ENCODE assay signal across 16 mouse cellular contexts in genomic region chr8:36014862-36015261, GRCm38 (mm10).
DNase-seq lines count a peak whose midpoint lies in the region; ATAC-seq and TF ChIP-seq lines count a peak whose summit lies in the region.
"Had no signal": no experiment of that assay in that cellular context is flagged by ENCODE, and none has a peak within 500 bp of the region (broad histone marks: within the 10 kb centered on the region; RNA-seq: fewer than 3 reads in every experiment).

No protein-coding gene starts in this region.

- TF ChIP-seq CTCF in kidney, adult 2 months (conservative IDR thresholded peaks at IDR 0.05; ENCODE audit: insufficient read depth, insufficient read length, low read depth, low read length), result no peak

- H3K4me1 ChIP-seq in kidney, adult 2 months (ENCODE audit: control insufficient read depth, insufficient read depth, low read length), result peaks cover 6% of the 10 kb centered on the region; the same call in 1 of the 2 replicates
- peaks cover 41% of the 10 kb centered on the region for H3K4me1 ChIP-seq in midbrain, embryonic 13.5 days (replicated peaks)
- no peaks in the 10 kb centered on the region for H3K4me1 ChIP-seq in midbrain, embryonic 11.5 days (ENCODE audit: control insufficient read depth, insufficient read depth, low read length)
- peaks cover 34% of the 10 kb centered on the region for H3K4me1 ChIP-seq in forebrain, embryonic 14.5 days (ENCODE audit: control insufficient read depth, insufficient read depth, low read length)
- H3K4me1 ChIP-seq in midbrain, embryonic 15.5 days, result peaks cover 31% of the 10 kb centered on the region
- H3K4me1 ChIP-seq: limb, embryonic 15.5 days had no signal

- H3K4me2 ChIP-seq in midbrain, embryonic 13.5 days (replicated peaks), result no peak overlapping the region
- no peak overlapping the region for H3K4me2 ChIP-seq in midbrain, embryonic 11.5 days
- no peak overlapping the region for H3K4me2 ChIP-seq in forebrain, embryonic 14.5 days (ENCODE audit: low read length)
- no peak overlapping the region for H3K4me2 ChIP-seq in midbrain, embryonic 15.5 days
- H3K4me2 ChIP-seq: limb, embryonic 15.5 days; lung, embryonic 15.5 days; neural tube, embryonic 12.5 days had no signal

- no peak for ATAC-seq in midbrain, embryonic 13.5 days
- ATAC-seq in midbrain, embryonic 11.5 days (ENCODE audit: low FRiP score), result no peak
- peak; percentile 78 for ATAC-seq in forebrain, embryonic 14.5 days
- ATAC-seq in midbrain, embryonic 15.5 days (replicated peaks), result peak; percentile 15; the same call in 1 of the 2 replicates
- ATAC-seq: Patski had no signal

- H3K27ac ChIP-seq in kidney, adult 2 months (ENCODE audit: insufficient read depth, low read depth, low read length), result no peak overlapping the region
- peak overlapping the region; percentile 47; the same call in 1 of the 2 replicates for H3K27ac ChIP-seq in midbrain, embryonic 13.5 days
- no peak overlapping the region for H3K27ac ChIP-seq in midbrain, embryonic 11.5 days (ENCODE audit: low read depth, low read length)
- peak overlapping the region; percentile 35; the same call in 1 of the 2 replicates for H3K27ac ChIP-seq in forebrain, embryonic 14.5 days (ENCODE audit: low read depth, low read length)
- H3K27ac ChIP-seq in midbrain, embryonic 15.5 days, result peak overlapping the region; percentile 56
- H3K27ac ChIP-seq: limb, embryonic 15.5 days; lung, embryonic 15.5 days; neural tube, embryonic 12.5 days had no signal

- WGBS in kidney, adult 2 months, result 44% methylated on average over 8 of the region's 8 CpGs
- 60% methylated on average over 8 of the region's 8 CpGs for WGBS in midbrain, embryonic 13.5 days
- 80% methylated on average over 8 of the region's 8 CpGs for WGBS in midbrain, embryonic 11.5 days
- WGBS in forebrain, embryonic 14.5 days, result 21% methylated on average over 8 of the region's 8 CpGs
- WGBS in midbrain, embryonic 15.5 days, result 36% methylated on average over 8 of the region's 8 CpGs

- DNase-seq in kidney, adult 2 months, result peak; percentile 74
- DNase-seq in kidney, postnatal 10 days, result no peak
- DNase-seq in midbrain, embryonic 11.5 days (ENCODE audit: low spot score, missing footprints), result no peak
- DNase-seq in forebrain, embryonic 14.5 days (ENCODE audit: low spot score), result peak; percentile 94
- no peak for DNase-seq in adrenal gland, adult 2 months
- DNase-seq in lung, postnatal 14 days, result no peak
- DNase-seq: right cerebral cortex, postnatal 14 days; thymus, postnatal 14 days had no signal

- no peak for TF ChIP-seq POLR2A in kidney, adult 2 months (IDR thresholded peaks at IDR 0.05; ENCODE audit: low read depth, low read length)

- H3K36me3 ChIP-seq in kidney, adult 2 months (ENCODE audit: control insufficient read depth, insufficient read depth, low read length), result no peaks in the 10 kb centered on the region
- no peaks in the 10 kb centered on the region for H3K36me3 ChIP-seq in midbrain, embryonic 13.5 days
- H3K36me3 ChIP-seq in midbrain, embryonic 11.5 days (ENCODE audit: control insufficient read depth, insufficient read depth, low read length), result no peaks in the 10 kb centered on the region
- H3K36me3 ChIP-seq in forebrain, embryonic 14.5 days (ENCODE audit: control insufficient read depth, insufficient read depth, low read length), result no peaks in the 10 kb centered on the region
- no peaks in the 10 kb centered on the region for H3K36me3 ChIP-seq in midbrain, embryonic 15.5 days (replicated peaks)
- H3K36me3 ChIP-seq: limb, embryonic 15.5 days; lung, embryonic 15.5 days; neural tube, embryonic 12.5 days had no signal

- H3K9ac ChIP-seq in midbrain, embryonic 13.5 days (replicated peaks), result no peak overlapping the region
- no peak overlapping the region for H3K9ac ChIP-seq in midbrain, embryonic 11.5 days (ENCODE audit: low read length)
- H3K9ac ChIP-seq in forebrain, embryonic 14.5 days (ENCODE audit: low read length), result no peak overlapping the region
- H3K9ac ChIP-seq in midbrain, embryonic 15.5 days, result no peak overlapping the region
- H3K9ac ChIP-seq: limb, embryonic 15.5 days; lung, embryonic 15.5 days; neural tube, embryonic 12.5 days had no signal

- no peaks in the 10 kb centered on the region for H3K9me3 ChIP-seq in midbrain, embryonic 13.5 days
- no peaks in the 10 kb centered on the region for H3K9me3 ChIP-seq in midbrain, embryonic 11.5 days (ENCODE audit: control insufficient read depth, low read length)
- no peaks in the 10 kb centered on the region for H3K9me3 ChIP-seq in forebrain, embryonic 14.5 days (replicated peaks; ENCODE audit: control insufficient read depth, low read length)
- no peaks in the 10 kb centered on the region for H3K9me3 ChIP-seq in midbrain, embryonic 15.5 days
- H3K9me3 ChIP-seq: limb, embryonic 15.5 days; lung, embryonic 15.5 days; neural tube, embryonic 12.5 days had no signal

- H3K4me3 ChIP-seq in kidney, adult 2 months (ENCODE audit: insufficient read depth, low read depth, low read length), result no peak overlapping the region
- no peak overlapping the region for H3K4me3 ChIP-seq in midbrain, embryonic 13.5 days (replicated peaks)
- no peak overlapping the region for H3K4me3 ChIP-seq in midbrain, embryonic 11.5 days (ENCODE audit: low read depth, low read length)
- no peak overlapping the region for H3K4me3 ChIP-seq in forebrain, embryonic 14.5 days (ENCODE audit: low read depth, low read length)
- no peak overlapping the region for H3K4me3 ChIP-seq in midbrain, embryonic 15.5 days
- H3K4me3 ChIP-seq: erythroblast, embryonic 14.5 days; limb, embryonic 15.5 days; lung, embryonic 15.5 days; neural tube, embryonic 12.5 days had no signal

- no peaks in the 10 kb centered on the region for H3K27me3 ChIP-seq in kidney, adult 2 months (replicated peaks; ENCODE audit: control insufficient read depth, insufficient read depth, low read length)
- no peaks in the 10 kb centered on the region for H3K27me3 ChIP-seq in midbrain, embryonic 13.5 days
- no peaks in the 10 kb centered on the region for H3K27me3 ChIP-seq in midbrain, embryonic 11.5 days (ENCODE audit: control insufficient read depth, insufficient read depth, low read length)
- no peaks in the 10 kb centered on the region for H3K27me3 ChIP-seq in forebrain, embryonic 14.5 days (replicated peaks; ENCODE audit: control insufficient read depth, insufficient read depth, low read length)
- no peaks in the 10 kb centered on the region for H3K27me3 ChIP-seq in midbrain, embryonic 15.5 days (replicated peaks)
- H3K27me3 ChIP-seq: CH12.LX; limb, embryonic 15.5 days; lung, embryonic 15.5 days; neural tube, embryonic 12.5 days; Patski had no signal

Comparison
In these comparisons a context has a peak if more than half of its experiments do, and no peak if none do; other contexts are left out.
1. DNase-seq: peak in kidney, adult 2 months (single experiment) and forebrain, embryonic 14.5 days (single experiment); none in kidney, postnatal 10 days (single experiment), midbrain, embryonic 11.5 days (single experiment), adrenal gland, adult 2 months (single experiment) and lung, postnatal 14 days (single experiment).
2. H3K27ac ChIP-seq: peak in midbrain, embryonic 13.5 days (single experiment), forebrain, embryonic 14.5 days (single experiment) and midbrain, embryonic 15.5 days (single experiment); none in kidney, adult 2 months (single experiment) and midbrain, embryonic 11.5 days (single experiment).
3. ATAC-seq: peak in forebrain, embryonic 14.5 days (single experiment) and midbrain, embryonic 15.5 days (single experiment); none in midbrain, embryonic 13.5 days (single experiment) and midbrain, embryonic 11.5 days (single experiment).